Mouse (Mus musculus) MEL-GATA-1-ER (cell line): ENCODE data around the gene Serpinb1a.

Source experiments
- DNase-seq: peaks from one replicate; pipeline ENCODE4 v3.0.0-alpha.2; 2012; ENCODE audit warnings: low read depth; ENCODE audit errors: extremely low read depth

Gene Serpinb1a

GRCm38 (mm10) chr13:32799131-32799530, 51.9 kb downstream of the Serpinb1a start:
- DNase-seq: no peak

- no peak for DNase-seq
These were observed 53.9 kb downstream of the Serpinb1a start for GRCm38 (mm10) chr13:32797085-32797484.

- DNase-seq: no peak
These were observed 55.8 kb downstream of the Serpinb1a start for GRCm38 (mm10) chr13:32795166-32795565.

GRCm38 (mm10) chr13:32794619-32795018, 56.4 kb downstream of the Serpinb1a start:
- no peak for DNase-seq
